Mouse (Mus musculus): ENCODE measurements at regions not wholly inside any gene's neighbourhood (a gene's known extent, or its start where the extent isn't known, plus 50 kb on each side); places are given as distances from the start of the nearest gene placed in this dataset.

GRCm38 (mm10) chr5:44416844-44417589 is 190.6 kb upstream of the Tapt1 start:
- no peak for DNase-seq (ENCODE audit: low spot score)
- Histone ChIP-seq H3K36me3 (ENCODE audit: control insufficient read depth, insufficient read depth, low read length) (no peaks in the 10 kb centered on the region), H3K4me1 (ENCODE audit: control insufficient read depth, insufficient read depth, low read length) (no peaks in the 10 kb centered on the region), H3K4me3 (ENCODE audit: low read depth, low read length) (no peak overlapping the region), H3K27me3 (ENCODE audit: control insufficient read depth, insufficient read depth, low read length) (no peaks in the 10 kb centered on the region), H3K4me2 (ENCODE audit: low read depth, severe bottlenecking) (no peak overlapping the region), H3K27ac (replicated peaks; ENCODE audit: low read depth, low read length) (no peak overlapping the region), H3K9ac (ENCODE audit: low read length) (no peak overlapping the region), H3K9me3 (ENCODE audit: control insufficient read depth, low read length) (no peaks in the 10 kb centered on the region)
- no peak for ATAC-seq (ENCODE audit: insufficient number of reproducible peaks, low FRiP score, low TSS enrichment, low read depth)
- 86% methylated on average over 4 of the region's 4 CpGs for WGBS

GRCm38 (mm10) chr5:44414441-44414840 is 188.0 kb upstream of the Tapt1 start:
- Histone ChIP-seq H3K27ac (replicated peaks; ENCODE audit: low read depth, low read length) (no peak overlapping the region), H3K36me3 (ENCODE audit: control insufficient read depth, insufficient read depth, low read length) (no peaks in the 10 kb centered on the region), H3K4me3 (ENCODE audit: low read depth, low read length) (no peak overlapping the region), H3K9ac (ENCODE audit: low read length) (no peak overlapping the region), H3K4me2 (ENCODE audit: low read depth, severe bottlenecking) (no peak overlapping the region), H3K9me3 (ENCODE audit: control insufficient read depth, low read length) (no peaks in the 10 kb centered on the region), H3K4me1 (ENCODE audit: control insufficient read depth, insufficient read depth, low read length) (no peaks in the 10 kb centered on the region), H3K27me3 (ENCODE audit: control insufficient read depth, insufficient read depth, low read length) (no peaks in the 10 kb centered on the region)
- DNase-seq (ENCODE audit: low spot score) (no peak), ATAC-seq (ENCODE audit: insufficient number of reproducible peaks, low FRiP score, low TSS enrichment, low read depth) (no peak)
- 78% methylated on average over 7 of the region's 7 CpGs for WGBS

- no peak overlapping the region for H3K4me3 ChIP-seq (ENCODE audit: low read depth, low read length)
- no peak for DNase-seq (ENCODE audit: low spot score)
- H3K27me3 ChIP-seq (ENCODE audit: control insufficient read depth, insufficient read depth, low read length) = no peaks in the 10 kb centered on the region
- H3K4me2 ChIP-seq (ENCODE audit: low read depth, severe bottlenecking) = no peak overlapping the region
- no peak for ATAC-seq (ENCODE audit: insufficient number of reproducible peaks, low FRiP score, low TSS enrichment, low read depth)
- H3K9me3 ChIP-seq (ENCODE audit: control insufficient read depth, low read length) = no peaks in the 10 kb centered on the region
- no peaks in the 10 kb centered on the region for H3K4me1 ChIP-seq (ENCODE audit: control insufficient read depth, insufficient read depth, low read length)
- 76% methylated on average over 6 of the region's 6 CpGs for WGBS
- H3K9ac ChIP-seq (ENCODE audit: low read length) = no peak overlapping the region
- H3K27ac ChIP-seq (replicated peaks; ENCODE audit: low read depth, low read length) = no peak overlapping the region
- H3K36me3 ChIP-seq (ENCODE audit: control insufficient read depth, insufficient read depth, low read length) = no peaks in the 10 kb centered on the region
These were observed 176.9 kb upstream of the Tapt1 start for GRCm38 (mm10) chr5:44403300-44403699.

GRCm38 (mm10) chr5:44400573-44401332 is 174.3 kb upstream of the Tapt1 start:
- no peaks in the 10 kb centered on the region for H3K36me3 ChIP-seq (ENCODE audit: control insufficient read depth, insufficient read depth, low read length)
- no peak overlapping the region for H3K9ac ChIP-seq (ENCODE audit: low read length)
- no peaks in the 10 kb centered on the region for H3K9me3 ChIP-seq (ENCODE audit: control insufficient read depth, low read length)
- no peak overlapping the region for H3K4me3 ChIP-seq (ENCODE audit: low read depth, low read length)
- H3K4me1 ChIP-seq (ENCODE audit: control insufficient read depth, insufficient read depth, low read length) = no peaks in the 10 kb centered on the region
- DNase-seq (ENCODE audit: low spot score) (no peak), ATAC-seq (ENCODE audit: insufficient number of reproducible peaks, low FRiP score, low TSS enrichment, low read depth) (no peak)
- no peak overlapping the region for H3K4me2 ChIP-seq (ENCODE audit: low read depth, severe bottlenecking)
- H3K27ac ChIP-seq (replicated peaks; ENCODE audit: low read depth, low read length) = no peak overlapping the region
- no peaks in the 10 kb centered on the region for H3K27me3 ChIP-seq (ENCODE audit: control insufficient read depth, insufficient read depth, low read length)
- 80% methylated on average over 8 of the region's 8 CpGs for WGBS

- DNase-seq (ENCODE audit: low spot score) (no peak), ATAC-seq (ENCODE audit: insufficient number of reproducible peaks, low FRiP score, low TSS enrichment, low read depth) (no peak)
- Histone ChIP-seq H3K27ac (replicated peaks; ENCODE audit: low read depth, low read length) (no peak overlapping the region), H3K36me3 (ENCODE audit: control insufficient read depth, insufficient read depth, low read length) (no peaks in the 10 kb centered on the region), H3K4me2 (ENCODE audit: low read depth, severe bottlenecking) (no peak overlapping the region), H3K4me1 (ENCODE audit: control insufficient read depth, insufficient read depth, low read length) (0 out of 2 replicates have a peak, but pooled peaks cover 2% of the 10 kb centered on the region), H3K9ac (ENCODE audit: low read length) (no peak overlapping the region), H3K27me3 (ENCODE audit: control insufficient read depth, insufficient read depth, low read length) (no peaks in the 10 kb centered on the region), H3K9me3 (ENCODE audit: control insufficient read depth, low read length) (no peaks in the 10 kb centered on the region), H3K4me3 (ENCODE audit: low read depth, low read length) (no peak overlapping the region)
- WGBS = 65% methylated on average over 6 of the region's 6 CpGs
These were observed 160.9 kb upstream of the Tapt1 start for GRCm38 (mm10) chr5:44387237-44387810.

- no peak overlapping the region for H3K4me2 ChIP-seq (ENCODE audit: low read depth, severe bottlenecking)
- no peak overlapping the region for H3K9ac ChIP-seq (ENCODE audit: low read length)
- DNase-seq (ENCODE audit: low spot score) = peak; percentile 43
- H3K36me3 ChIP-seq (ENCODE audit: control insufficient read depth, insufficient read depth, low read length) = no peaks in the 10 kb centered on the region
- WGBS = 19% methylated on average over 6 of the region's 6 CpGs
- H3K4me1 ChIP-seq (ENCODE audit: control insufficient read depth, insufficient read depth, low read length) = 0 out of 2 replicates have a peak, but pooled peaks cover 2% of the 10 kb centered on the region
- no peaks in the 10 kb centered on the region for H3K9me3 ChIP-seq (ENCODE audit: control insufficient read depth, low read length)
- H3K27ac ChIP-seq (replicated peaks; ENCODE audit: low read depth, low read length) = no peak overlapping the region
- no peak overlapping the region for H3K4me3 ChIP-seq (ENCODE audit: low read depth, low read length)
- no peak for ATAC-seq (ENCODE audit: insufficient number of reproducible peaks, low FRiP score, low TSS enrichment, low read depth)
- H3K27me3 ChIP-seq (ENCODE audit: control insufficient read depth, insufficient read depth, low read length) = no peaks in the 10 kb centered on the region
These were observed 159.8 kb upstream of the Tapt1 start for GRCm38 (mm10) chr5:44386176-44386575.

- H3K4me3 ChIP-seq (ENCODE audit: low read depth, low read length) = no peak overlapping the region
- no peak overlapping the region for H3K27ac ChIP-seq (replicated peaks; ENCODE audit: low read depth, low read length)
- 0 out of 2 replicates have a peak, but pooled peaks cover 2% of the 10 kb centered on the region for H3K4me1 ChIP-seq (ENCODE audit: control insufficient read depth, insufficient read depth, low read length)
- H3K4me2 ChIP-seq (ENCODE audit: low read depth, severe bottlenecking) = no peak overlapping the region
- no peak overlapping the region for H3K9ac ChIP-seq (ENCODE audit: low read length)
- ATAC-seq (ENCODE audit: insufficient number of reproducible peaks, low FRiP score, low TSS enrichment, low read depth) = no peak
- no peaks in the 10 kb centered on the region for H3K36me3 ChIP-seq (ENCODE audit: control insufficient read depth, insufficient read depth, low read length)
- DNase-seq (ENCODE audit: low spot score) = no peak
- no peaks in the 10 kb centered on the region for H3K9me3 ChIP-seq (ENCODE audit: control insufficient read depth, low read length)
- H3K27me3 ChIP-seq (ENCODE audit: control insufficient read depth, insufficient read depth, low read length) = no peaks in the 10 kb centered on the region
These were observed 156.6 kb upstream of the Tapt1 start for GRCm38 (mm10) chr5:44383049-44383448.

GRCm38 (mm10) chr5:44370006-44370405 is 143.6 kb upstream of the Tapt1 start:
- Histone ChIP-seq H3K36me3 (ENCODE audit: control insufficient read depth, insufficient read depth, low read length) (no peaks in the 10 kb centered on the region), H3K27ac (replicated peaks; ENCODE audit: low read depth, low read length) (no peak overlapping the region), H3K27me3 (ENCODE audit: control insufficient read depth, insufficient read depth, low read length) (no peaks in the 10 kb centered on the region), H3K4me1 (ENCODE audit: control insufficient read depth, insufficient read depth, low read length) (no peaks in the 10 kb centered on the region), H3K4me2 (ENCODE audit: low read depth, severe bottlenecking) (no peak overlapping the region), H3K4me3 (ENCODE audit: low read depth, low read length) (no peak overlapping the region), H3K9ac (ENCODE audit: low read length) (no peak overlapping the region), H3K9me3 (ENCODE audit: control insufficient read depth, low read length) (no peaks in the 10 kb centered on the region)
- whole genome bisulfite sequencing = 27% methylated on average over 4 of the region's 4 CpGs
- DNase-seq (ENCODE audit: low spot score) (no peak), ATAC-seq (ENCODE audit: insufficient number of reproducible peaks, low FRiP score, low TSS enrichment, low read depth) (no peak)
